Mouse (Mus musculus): ENCODE results near the gene Lrrn2. TPM values are rescaled to one million over a fixed set of nuclear protein-coding genes. Genes with fewer than 3 reads are reported as not detected.

The Lrrn2 gene
- polyA plus RNA-seq (2014; fragmentation: Illumina TruSeq; extraction: RNeasy Lipid Tissue Mini Kit (QIAGEN cat#74804); ENCODE audit: low replicate concordance), result not detected

GRCm38 (mm10) chr1:132880161-132881005 is at the start of gene Lrrn2:
Gene Lrrn2 (plus strand): TSS chr1:132880273.

Other genes starting within 250 kb of the Lrrn2 start
- gene Nfasc, start 138.5 kb upstream of the Lrrn2 start, polyA plus RNA-seq (2014; fragmentation: Illumina TruSeq; extraction: RNeasy Lipid Tissue Mini Kit (QIAGEN cat#74804); ENCODE audit: low replicate concordance), result 0.04 TPM
- gene Mdm4, start 150.3 kb downstream of the Lrrn2 start, polyA plus RNA-seq (2014; fragmentation: Illumina TruSeq; extraction: RNeasy Lipid Tissue Mini Kit (QIAGEN cat#74804); ENCODE audit: low replicate concordance), result 118 TPM
- gene Pik3c2b, start 165.4 kb downstream of the Lrrn2 start, polyA plus RNA-seq (2014; fragmentation: Illumina TruSeq; extraction: RNeasy Lipid Tissue Mini Kit (QIAGEN cat#74804); ENCODE audit: low replicate concordance), result 5.8 TPM